Mouse (Mus musculus) small intestine, adult 2 months (tissue): ENCODE data around the gene Ptbp2.

Experiments used
- CTCF ChIP-seq: fragments of 200-500 bp; IDR thresholded peaks from 2 replicates; pipeline ENCODE4 v1.5.1; 2012; ENCODE audit warnings: low read depth, mild to moderate bottlenecking, control low read depth, inconsistent platforms, low read length, moderate library complexity, mixed read lengths; ENCODE audit not compliant: insufficient replicate concordance, insufficient read length; ENCODE audit errors: extremely low read depth
- POLR2A ChIP-seq: fragments of 200-500 bp; IDR thresholded peaks from 2 replicates; pipeline ENCODE4 v1.6.1; 2012; ENCODE audit warnings: low read depth, mild to moderate bottlenecking, control low read depth, inconsistent platforms, low read length, moderate library complexity

DNA sequence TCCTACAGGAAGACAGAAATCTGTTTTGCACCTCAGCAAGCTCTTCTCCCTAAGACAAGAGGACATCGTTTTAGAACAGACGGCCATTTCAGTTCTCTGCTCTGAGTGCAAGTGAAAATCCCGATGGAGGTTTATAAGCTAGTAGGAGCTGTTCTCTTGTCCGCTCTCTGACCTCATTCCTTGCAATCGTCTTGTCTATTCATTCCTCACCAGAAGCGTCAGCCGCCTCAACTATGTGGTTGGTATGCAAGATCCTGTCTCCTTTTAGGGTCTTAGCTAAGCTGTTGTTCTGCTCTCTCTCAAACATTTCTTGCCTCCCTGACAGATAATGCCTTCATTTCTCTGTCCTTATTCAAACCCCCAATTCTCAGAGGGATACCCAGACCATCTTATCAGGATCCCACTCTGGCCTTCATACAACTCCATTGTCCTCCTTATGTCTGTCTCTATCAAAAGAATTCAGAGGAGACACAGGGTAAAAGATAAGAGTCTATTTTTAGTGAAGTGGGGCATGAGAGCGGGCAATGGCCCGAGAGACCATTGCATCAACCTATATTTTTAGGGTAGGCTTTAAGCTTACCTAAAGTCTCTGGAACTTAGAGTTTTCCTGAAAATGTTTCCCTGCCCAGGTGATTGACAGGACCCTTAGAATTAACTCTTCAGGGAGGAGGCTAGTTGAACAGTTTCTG, 10.6 kb upstream of the Ptbp2 start:
- TF ChIP-seq CTCF = no peak
- TF ChIP-seq POLR2A = no peak
